Mouse (Mus musculus) brain, embryonic 14.5 days (tissue): Measurements from ENCODE around the gene Castor2. TPM values are rescaled to one million over a fixed set of nuclear protein-coding genes. Genes with fewer than 3 reads are reported as not detected.
A peak's percentile ranks its signal among the peaks of the same experiment; 100 is the strongest.

Experiments
- DNase-seq: peaks from one replicate; pipeline ENCODE4 v3.0.0-alpha.2; 2011; ENCODE audit warnings: low read depth
- CTCF ChIP-seq: fragments of 200-500 bp; IDR thresholded peaks from 2 replicates; pipeline ENCODE4 v1.5.1; 2012; ENCODE audit warnings: inconsistent platforms, mild to moderate bottlenecking, moderate library complexity, borderline replicate concordance; ENCODE audit not compliant: insufficient read depth, insufficient read length; ENCODE audit errors: extremely low read depth
- POLR2A ChIP-seq: fragments of 200-500 bp; IDR thresholded peaks from 2 replicates; pipeline ENCODE4 v1.6.1; 2012; ENCODE audit warnings: mild to moderate bottlenecking, inconsistent platforms, borderline replicate concordance; ENCODE audit not compliant: poor library complexity, insufficient read depth, insufficient read length, severe bottlenecking; ENCODE audit errors: extremely low read depth
- polyA plus RNA-seq: library from polyadenylated mRNA; depleted of rRNA; stranded (reverse); fragments of >200 nt; gene quantifications from 2 replicates; pipeline ENCODE4 v1.2.3, GENCODE M21; 2012

Gene Castor2
- polyA plus RNA-seq, 1 experiment: 38.3 TPM

DNA sequence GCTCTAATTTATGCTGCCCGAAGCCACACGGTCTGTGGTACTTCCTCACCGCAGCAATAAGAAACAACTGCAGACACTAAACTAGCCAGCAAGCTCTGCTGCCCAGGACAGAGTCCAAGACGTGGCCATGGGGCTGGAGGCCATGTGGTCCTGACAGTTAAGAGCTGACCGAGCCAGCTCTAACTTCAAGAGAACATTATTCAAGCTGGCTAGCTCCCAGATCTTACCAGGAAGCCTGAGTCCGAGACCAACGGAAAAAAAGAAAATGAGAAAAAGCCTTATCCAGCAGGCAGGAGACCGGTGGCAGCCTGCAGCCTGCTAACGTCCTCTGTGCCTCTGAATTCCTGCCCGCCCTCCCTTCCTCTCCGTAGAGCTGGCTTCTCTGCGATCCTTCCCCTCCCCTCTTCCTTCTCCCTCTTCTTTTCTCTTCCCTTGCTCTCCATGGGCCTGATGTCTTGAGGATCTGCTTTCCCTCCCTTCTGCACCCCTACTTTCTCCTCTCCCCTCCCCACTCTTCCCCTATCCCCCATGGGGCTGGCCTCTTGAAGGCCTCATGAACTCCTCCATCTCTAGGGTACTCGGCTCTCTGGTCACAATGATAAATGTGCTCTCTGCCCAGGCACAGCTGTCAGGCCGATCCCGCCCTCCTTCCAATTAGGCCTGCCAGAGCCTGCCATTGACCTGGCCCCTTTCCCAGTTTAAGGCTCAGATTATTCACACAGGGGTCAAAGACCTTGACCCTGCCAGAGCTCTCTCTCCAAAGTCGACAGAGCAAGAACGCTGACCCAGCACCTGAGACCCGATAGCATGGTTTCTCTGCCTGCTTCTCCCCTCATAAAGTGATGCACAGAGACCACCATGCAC is 18.6 kb upstream of the Castor2 start:
- no peak for DNase-seq
- TF ChIP-seq POLR2A: no peak
- no peak for TF ChIP-seq CTCF

DNA sequence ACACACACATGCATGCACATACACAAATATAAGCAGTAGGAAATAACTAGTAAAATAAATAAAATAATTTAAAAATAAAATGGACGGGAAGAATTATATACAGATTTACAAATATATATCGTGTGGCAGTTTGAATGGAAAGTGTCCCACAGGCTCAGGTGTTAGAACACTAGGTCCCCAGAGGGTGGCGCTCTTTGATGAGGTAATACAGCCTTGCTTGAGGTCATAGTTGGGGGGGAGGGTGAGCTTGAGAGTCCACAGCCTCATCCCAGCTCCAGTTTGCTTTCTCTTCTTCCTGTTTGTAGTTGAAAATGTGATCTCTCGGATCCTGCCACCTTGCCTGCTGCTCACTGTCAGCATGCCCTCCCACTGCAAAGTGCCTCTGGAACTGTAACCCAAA is 14.3 kb upstream of the Castor2 start:
- no peak for DNase-seq
- TF ChIP-seq CTCF (peak; percentile 6; the same call in 1 of the 2 replicates), POLR2A (no peak)

- DNase-seq: no peak
- TF ChIP-seq CTCF (no peak), POLR2A (no peak)
These were observed 13.4 kb upstream of the Castor2 start for GRCm38 (mm10) chr5:134085887-134086639.

GRCm38 (mm10) chr5:134087211-134087610 is 12.3 kb upstream of the Castor2 start:
- no peak for DNase-seq
- no peak for TF ChIP-seq POLR2A
- no peak for TF ChIP-seq CTCF

- no peak for DNase-seq
- no peak for TF ChIP-seq CTCF
- no peak for TF ChIP-seq POLR2A
These were observed 3.7 kb upstream of the Castor2 start for GRCm38 (mm10) chr5:134095766-134096165.

DNA sequence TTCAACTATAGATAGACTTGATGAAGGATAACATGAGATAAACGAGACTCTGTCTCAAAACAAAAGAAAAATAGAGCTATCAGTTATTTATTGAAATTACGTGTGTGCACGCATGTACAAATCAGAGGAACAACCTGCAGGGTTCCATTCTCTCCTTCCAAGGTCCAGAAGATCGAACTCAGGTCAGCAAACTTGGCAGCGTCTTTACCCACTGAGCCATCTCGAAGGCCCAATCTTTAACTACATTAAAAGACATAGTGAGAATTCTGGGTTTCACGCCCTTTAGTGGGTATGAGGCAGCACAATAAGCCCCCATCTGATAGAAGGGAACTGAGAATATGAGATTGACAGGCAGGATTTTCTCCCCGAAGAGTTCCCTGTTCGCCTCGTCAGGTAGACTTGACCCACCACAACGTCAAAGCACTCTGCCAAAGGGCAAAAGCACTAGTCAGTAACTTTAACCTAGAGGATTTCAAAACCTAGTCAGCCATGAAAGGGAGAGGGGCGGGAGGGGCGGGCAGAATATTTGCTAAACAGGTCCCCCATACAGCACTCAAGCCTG is 1.1 kb upstream of the Castor2 start:
- DNase-seq: peak; percentile 4
- TF ChIP-seq CTCF: no peak
- TF ChIP-seq POLR2A: no peak

DNA sequence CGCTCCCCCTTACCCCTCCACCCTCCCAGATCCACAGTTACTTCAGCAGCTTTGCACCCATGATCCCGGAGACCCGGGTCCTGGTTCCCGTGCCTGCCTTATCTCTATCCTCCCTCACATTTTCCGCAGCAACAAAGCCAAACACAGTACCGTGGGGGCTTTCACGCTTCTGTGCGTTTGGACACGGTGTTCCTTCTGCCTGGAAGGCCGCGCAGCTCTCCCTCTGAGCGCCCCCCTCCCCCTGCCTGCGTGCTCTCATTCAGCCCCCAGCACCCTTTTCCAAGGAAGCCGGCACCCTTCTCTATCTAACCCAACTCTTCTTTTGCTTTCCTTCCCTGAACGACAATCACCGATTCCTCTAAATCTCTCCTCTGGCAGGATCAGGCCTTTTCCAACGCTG is 535 bp upstream of the Castor2 start:
- no peak for TF ChIP-seq POLR2A
- TF ChIP-seq CTCF: no peak
- peak; percentile 73 for DNase-seq

DNA sequence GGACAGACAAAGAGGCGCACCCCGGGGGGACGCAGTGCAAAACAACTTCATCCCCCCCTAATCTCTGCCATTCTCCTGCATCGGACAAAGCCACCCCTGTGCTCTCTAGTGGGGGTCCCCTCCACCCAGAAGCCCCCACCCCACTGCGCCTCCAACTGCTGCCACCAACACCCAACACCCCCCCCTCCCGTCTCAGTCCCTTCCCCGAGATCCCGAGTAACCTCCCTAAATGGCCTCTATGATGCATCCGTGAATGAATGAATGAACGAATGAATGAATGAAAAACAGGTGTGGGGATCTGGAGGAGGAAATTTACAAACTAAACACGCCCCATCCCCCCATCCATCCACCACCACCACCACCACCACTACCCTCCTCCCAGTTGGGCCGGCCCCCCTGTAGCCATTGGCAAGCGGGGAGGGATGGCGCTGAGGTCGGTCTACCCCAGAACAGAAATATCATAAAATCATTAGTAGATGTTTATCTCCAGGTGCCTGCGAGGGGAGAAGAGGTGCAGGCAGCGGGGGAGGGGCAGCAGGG is 791 bp downstream of the Castor2 start:
- no peak for TF ChIP-seq POLR2A
- no peak for TF ChIP-seq CTCF
- peak; percentile 52 for DNase-seq

GRCm38 (mm10) chr5:134101322-134101721 is 1.8 kb downstream of the Castor2 start:
- peak; percentile 5 for DNase-seq

DNA sequence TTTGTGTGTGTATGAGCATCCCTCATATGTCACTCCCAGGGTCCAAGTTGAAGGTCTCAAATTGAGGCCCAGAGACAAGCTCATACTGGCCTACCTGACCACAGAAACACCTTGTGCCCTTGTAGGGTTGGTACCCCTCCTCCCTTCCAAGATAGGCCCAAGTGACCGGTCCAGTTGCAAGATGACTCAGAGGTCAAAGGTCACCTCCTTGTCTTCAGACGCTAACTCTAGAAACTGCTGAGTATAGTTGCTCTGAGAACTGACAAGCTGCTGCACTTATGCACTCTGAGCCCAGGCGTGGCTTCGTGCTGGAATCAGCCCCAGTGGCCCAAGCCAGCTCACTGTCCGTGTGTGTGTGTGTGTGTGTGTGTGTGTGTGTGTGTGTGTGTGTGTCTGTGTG is 2.4 kb downstream of the Castor2 start:
- peak; percentile 29 for DNase-seq
- TF ChIP-seq POLR2A (no peak), CTCF (no peak)

More at GRCm38 (mm10) chr5:134101322-134101721, 1.8 kb downstream of the Castor2 start:
- TF ChIP-seq POLR2A: no peak
- TF ChIP-seq CTCF: no peak

GRCm38 (mm10) chr5:134102720-134103119 is 3.2 kb downstream of the Castor2 start:
- TF ChIP-seq POLR2A (no peak), CTCF (no peak)
- no peak for DNase-seq

GRCm38 (mm10) chr5:134105829-134106228 is 6.3 kb downstream of the Castor2 start:
- TF ChIP-seq POLR2A (no peak), CTCF (no peak)
- DNase-seq: no peak

DNA sequence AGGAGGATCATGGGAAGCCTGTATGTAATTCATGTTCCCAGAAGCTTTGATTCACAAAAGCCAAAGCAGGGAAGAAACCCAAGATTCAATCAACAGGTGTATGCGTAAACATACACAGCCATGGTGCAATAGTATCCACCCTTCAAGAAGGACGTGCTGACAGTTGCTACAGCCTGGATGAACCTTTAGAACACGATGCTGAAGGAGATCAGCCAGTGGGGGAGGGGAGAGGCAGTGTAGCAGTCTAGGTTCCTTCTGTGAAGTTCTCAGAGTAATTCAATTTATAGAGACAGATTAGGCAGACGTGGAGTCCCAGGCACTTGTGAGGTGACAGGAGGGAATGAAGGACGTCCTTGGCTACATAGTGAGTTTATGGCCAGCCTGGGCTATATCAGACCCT is 15.5 kb downstream of the Castor2 start:
- TF ChIP-seq CTCF: no peak
- TF ChIP-seq POLR2A: no peak
- no peak for DNase-seq
